Comparison of ENCODE assay signal across 13 mouse cellular contexts in the genomic region with DNA sequence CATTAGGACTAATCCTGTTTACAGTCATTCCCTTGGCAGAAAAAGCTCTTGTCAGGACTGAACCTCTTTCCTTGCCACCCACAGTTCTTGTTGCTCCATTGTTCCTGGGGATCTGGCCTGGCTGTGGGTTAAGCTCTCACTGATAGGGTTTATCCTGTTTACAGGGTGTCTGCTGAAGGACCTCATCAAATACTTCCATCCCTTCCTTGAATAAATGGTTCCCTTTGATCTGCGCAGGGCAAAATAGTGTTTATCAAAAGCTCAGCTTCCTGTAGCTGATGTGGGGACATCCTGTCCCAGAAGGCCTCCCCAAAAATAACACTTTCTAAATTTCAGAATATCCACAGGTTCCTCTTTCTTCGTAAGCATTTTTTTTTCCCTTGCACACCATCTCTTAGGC. TPM values are rescaled to one million over a fixed set of nuclear protein-coding genes. Genes with fewer than 3 reads are reported as not detected.
DNase-seq lines count a peak whose midpoint lies in the region; TF ChIP-seq lines count a peak whose summit lies in the region.
"Had no signal": no experiment of that assay in that cellular context is flagged by ENCODE, and none has a peak within 500 bp of the region (broad histone marks: within the 10 kb centered on the region; RNA-seq: fewer than 3 reads in every experiment).

No protein-coding gene starts in this region.

- no peak overlapping the region for H3K4me3 ChIP-seq in bone marrow, adult 2 months (replicated peaks; ENCODE audit: control insufficient read depth, low read depth, low read length)
- H3K4me3 ChIP-seq: heart, embryonic 13.5 days; layer of hippocampus, adult 2 months; limb, embryonic 12.5 days; stomach, embryonic 15.5 days had no signal

- intact Hi-C loops in heart, postnatal 36 days (cut with DNase I) = no loop called here

- H3K4me1 ChIP-seq in bone marrow, adult 2 months (ENCODE audit: control insufficient read depth, insufficient read depth, low read length) = peaks cover 6% of the 10 kb centered on the region

- WGBS in bone marrow, adult 2 months = 3% methylated on average over 2 of the region's 2 CpGs

- TF ChIP-seq POLR2A in bone marrow, adult 2 months (IDR thresholded peaks at IDR 0.05; ENCODE audit: borderline replicate concordance, control insufficient read depth, low read depth, low read length) = no peak

- H3K27ac ChIP-seq in bone marrow, adult 2 months (ENCODE audit: control insufficient read depth, insufficient read depth, low read depth, low read length, poor library complexity) = peak overlapping the region; percentile 64; the same call in 1 of the 2 replicates
- H3K27ac ChIP-seq: heart, embryonic 13.5 days; layer of hippocampus, adult 2 months; limb, embryonic 12.5 days; stomach, embryonic 15.5 days had no signal

- no peak for TF ChIP-seq CTCF in bone marrow, adult 2 months (IDR thresholded peaks at IDR 0.05; ENCODE audit: control insufficient read depth, insufficient read depth, low read length)

- DNase-seq in adrenal gland, postnatal 14 days = peak; percentile 10
- no peak for DNase-seq in adrenal gland, postnatal 36 days
- peak; percentile 19 to 36 for DNase-seq in heart, postnatal 36 days
- DNase-seq in lung, postnatal 36 days = peak; percentile 68
- DNase-seq in cerebellum, postnatal 14 days = no peak
- DNase-seq in MN1 (ENCODE audit: low spot score) = no peak
- DNase-seq in ovary, postnatal 10 days (ENCODE audit: low spot score) = no peak
- DNase-seq: embryo, embryonic 11 days had no signal

RNA-seq across cellular contexts. Expression of gene Lifr, which starts 1.7 kb away (rescaled TPM):
- 78.0 and 79.5 TPM in 2 replicates for total RNA-seq in adrenal gland, postnatal 14 days (2021)
- 10 to 100 TPM; 35.8 to 59.6 TPM for total RNA-seq in adrenal gland, postnatal 36 days (2021)
- 4.9 and 5.5 TPM in 2 replicates for polyA plus RNA-seq in bone marrow, adult 2 months (2011; ENCODE audit: insufficient read depth, insufficient read length, low replicate concordance, missing spikeins)
- total RNA-seq in heart, postnatal 36 days (2021) = 10 to 100 TPM; 57.7 to 60.9 TPM

Comparison
In these comparisons a context has a peak if more than half of its experiments do, and no peak if none do; other contexts are left out.
1. DNase-seq: peak in adrenal gland, postnatal 14 days (single experiment), heart, postnatal 36 days (2 of 2) and lung, postnatal 36 days (single experiment); none in adrenal gland, postnatal 36 days (0 of 2), cerebellum, postnatal 14 days (0 of 2), MN1 (single experiment) and ovary, postnatal 10 days (single experiment).